Mouse (Mus musculus) neural tube, embryonic 11.5 days (tissue): ENCODE results near the gene Fndc7. TPM values are rescaled to one million over a fixed set of nuclear protein-coding genes. Genes with fewer than 3 reads are reported as not detected.

ENCODE experiments used
- ATAC-seq: fragments of 200-750 bp; cut with Nextera tagmentation; 2 replicates; pipeline ENCODE4 v1.8.0; 2017; ENCODE audit warnings: moderate number of reproducible peaks, mild to moderate bottlenecking, moderate TSS enrichment, moderate library complexity; ENCODE audit not compliant: insufficient read depth, low FRiP score, low TSS enrichment
- DNase-seq: peaks from one replicate; pipeline ENCODE4 v3.0.0-alpha.2; 2015; ENCODE audit warnings: low spot score
- H3K27ac ChIP-seq: fragments of 300-500 bp; sonication (generic); 2 replicates; pipeline ENCODE4 v1.5.1; 2014; ENCODE audit warnings: low read depth, mild to moderate bottlenecking, low read length
- H3K27me3 ChIP-seq: fragments of 300-500 bp; sonication (generic); 2 replicates; pipeline ENCODE4 v1.6.1; 2014; ENCODE audit warnings: mild to moderate bottlenecking, low read length, mixed read lengths; ENCODE audit not compliant: control insufficient read depth, insufficient read depth
- H3K36me3 ChIP-seq: fragments of 300-500 bp; sonication (generic); 2 replicates; pipeline ENCODE4 v1.6.1; 2014; ENCODE audit warnings: mild to moderate bottlenecking, low read length, moderate library complexity, mixed read lengths; ENCODE audit not compliant: control insufficient read depth, insufficient read depth
- H3K4me1 ChIP-seq: fragments of 300-500 bp; sonication (generic); 2 replicates; pipeline ENCODE4 v1.6.1; 2014; ENCODE audit warnings: low read length, mixed read lengths; ENCODE audit not compliant: control insufficient read depth, insufficient read depth
- H3K4me2 ChIP-seq: fragments of 300-500 bp; sonication (generic); 2 replicates; pipeline ENCODE4 v1.6.1; 2014; ENCODE audit warnings: low read depth, mild to moderate bottlenecking, moderate library complexity
- H3K4me3 ChIP-seq: fragments of 300-500 bp; sonication (generic); 2 replicates; pipeline ENCODE4 v1.5.1; 2014; ENCODE audit warnings: low read depth, low read length
- H3K9ac ChIP-seq: fragments of 300-500 bp; sonication (generic); 2 replicates; pipeline ENCODE4 v1.6.1; 2014; ENCODE audit warnings: mild to moderate bottlenecking, low read length
- H3K9me3 ChIP-seq: fragments of 300-500 bp; sonication (generic); 2 replicates; pipeline ENCODE4 v1.6.1; 2016; ENCODE audit warnings: low read length; ENCODE audit not compliant: control insufficient read depth
- WGBS: fragments of 180-500 bp; shearing (Covaris S2); extraction: QIAGEN DNeasy Blood & Tissue Kit; methylation state at CpG from one replicate; pipeline ENCODE4 v1.1.7; 2014; 5-methylcytosine and 5-hydroxymethylcytosine counted together
- polyA plus RNA-seq: library from polyadenylated mRNA; unstranded; fragments of >200 nt; fragmentation: Nextera tagmentation; extraction: Ambion mirVana; gene quantifications from 2 replicates; pipeline ENCODE4 v1.2.1, GENCODE M21; 2014

Gene Fndc7
- polyA plus RNA-seq, 1 experiment from 2014 or later, result not detected

DNA sequence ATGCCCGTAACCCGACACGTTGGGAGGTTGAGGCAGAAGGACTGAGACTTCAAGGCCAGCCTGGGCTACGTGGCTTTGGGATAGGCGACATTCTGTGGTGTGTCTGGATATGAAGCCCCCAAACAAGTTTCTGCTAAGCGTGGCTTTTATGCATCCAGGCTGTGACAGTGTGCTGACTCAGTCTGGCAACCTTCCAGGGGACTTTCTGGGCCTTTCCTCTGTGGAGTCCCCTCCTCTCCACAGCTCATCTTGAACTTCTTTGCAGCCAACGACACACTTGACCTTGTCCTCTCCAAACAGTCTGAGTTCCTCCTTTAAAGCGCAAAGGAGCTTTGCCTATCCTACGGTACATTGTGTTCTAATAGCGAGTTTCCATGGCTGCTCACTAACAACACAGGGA lies 33.9 kb downstream of the Fndc7 start:
- Histone ChIP-seq H3K9ac (no peak overlapping the region), H3K4me1 (peaks cover 3% of the 10 kb centered on the region), H3K9me3 (no peaks in the 10 kb centered on the region), H3K4me2 (no peak overlapping the region), H3K27ac (no peak overlapping the region), H3K4me3 (no peak overlapping the region), H3K27me3 (no peaks in the 10 kb centered on the region), H3K36me3 (no peaks in the 10 kb centered on the region)
- WGBS, result 83% methylated on average over 10 of the region's 10 CpGs
- ATAC-seq (no peak), DNase-seq (no peak)

DNA sequence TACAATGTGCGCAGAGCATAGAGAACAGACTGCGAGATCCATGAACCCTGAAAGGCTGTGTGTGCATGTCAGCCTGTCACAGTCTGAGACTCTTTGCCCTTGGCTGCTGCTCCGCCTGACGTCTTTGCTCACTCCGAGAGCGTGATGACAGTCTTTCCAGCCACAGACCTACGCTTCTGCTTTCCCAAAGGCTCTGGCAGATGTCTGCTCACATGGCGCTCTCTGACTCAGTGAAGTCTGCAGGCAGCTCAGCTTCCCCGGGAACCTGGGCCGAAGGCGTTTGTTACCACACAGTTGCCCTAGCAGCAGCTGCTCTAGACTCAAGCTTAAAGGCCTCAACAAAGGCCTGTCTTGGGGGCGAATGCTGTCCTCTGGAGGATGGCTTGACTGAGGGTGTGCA lies 34.4 kb downstream of the Fndc7 start:
- H3K27ac ChIP-seq, result no peak overlapping the region
- H3K4me3 ChIP-seq, result no peak overlapping the region
- ATAC-seq, result no peak

GRCm38 (mm10) chr3:108853266-108853665 lies 36.5 kb downstream of the Fndc7 start:
- H3K27ac ChIP-seq, result no peak overlapping the region
- H3K4me3 ChIP-seq, result no peak overlapping the region
- no peak overlapping the region for H3K9ac ChIP-seq
- no peak overlapping the region for H3K4me2 ChIP-seq
- no peaks in the 10 kb centered on the region for H3K36me3 ChIP-seq
- WGBS, result 82% methylated on average over 1 of the region's 1 CpGs
- ATAC-seq (no peak), DNase-seq (no peak)
- peaks cover 2% of the 10 kb centered on the region for H3K4me1 ChIP-seq
- no peaks in the 10 kb centered on the region for H3K27me3 ChIP-seq
- H3K9me3 ChIP-seq, result no peaks in the 10 kb centered on the region

More for the DNA sequence above, 34.4 kb downstream of the Fndc7 start:
- no peak for DNase-seq
- Histone ChIP-seq H3K4me2 (no peak overlapping the region), H3K9me3 (no peaks in the 10 kb centered on the region), H3K4me1 (peaks cover 3% of the 10 kb centered on the region), H3K27me3 (no peaks in the 10 kb centered on the region), H3K36me3 (no peaks in the 10 kb centered on the region), H3K9ac (no peak overlapping the region)
- WGBS, result 59% methylated on average over 12 of the region's 12 CpGs

- H3K9me3 ChIP-seq, result no peaks in the 10 kb centered on the region
- 67% methylated on average over 6 of the region's 6 CpGs for WGBS
- no peak overlapping the region for H3K4me3 ChIP-seq
- H3K27ac ChIP-seq, result no peak overlapping the region
- no peaks in the 10 kb centered on the region for H3K4me1 ChIP-seq
- no peak overlapping the region for H3K4me2 ChIP-seq
- ATAC-seq (no peak), DNase-seq (no peak)
- no peaks in the 10 kb centered on the region for H3K27me3 ChIP-seq
- no peaks in the 10 kb centered on the region for H3K36me3 ChIP-seq
- H3K9ac ChIP-seq, result no peak overlapping the region
These were observed 37.7 kb downstream of the Fndc7 start for GRCm38 (mm10) chr3:108851996-108852697.

- no peak for ATAC-seq
- Histone ChIP-seq H3K36me3 (no peaks in the 10 kb centered on the region), H3K4me1 (no peaks in the 10 kb centered on the region), H3K4me2 (no peak overlapping the region), H3K4me3 (no peak overlapping the region), H3K9ac (no peak overlapping the region), H3K27ac (no peak overlapping the region), H3K27me3 (no peaks in the 10 kb centered on the region), H3K9me3 (no peaks in the 10 kb centered on the region)
- WGBS, result 80% methylated on average over 3 of the region's 3 CpGs
- no peak for DNase-seq
These were observed 38.3 kb downstream of the Fndc7 start for GRCm38 (mm10) chr3:108851554-108851953.

GRCm38 (mm10) chr3:108851075-108851474 lies 38.7 kb downstream of the Fndc7 start:
- H3K9me3 ChIP-seq, result no peaks in the 10 kb centered on the region
- 93% methylated on average over 2 of the region's 2 CpGs for WGBS
- H3K27ac ChIP-seq, result no peak overlapping the region
- H3K36me3 ChIP-seq, result no peaks in the 10 kb centered on the region
- H3K4me2 ChIP-seq, result no peak overlapping the region
- H3K4me3 ChIP-seq, result no peak overlapping the region
- H3K27me3 ChIP-seq, result no peaks in the 10 kb centered on the region
- no peak overlapping the region for H3K9ac ChIP-seq
- DNase-seq (no peak), ATAC-seq (no peak)
- H3K4me1 ChIP-seq, result no peaks in the 10 kb centered on the region

GRCm38 (mm10) chr3:108850506-108850905 lies 39.3 kb downstream of the Fndc7 start:
- H3K27me3 ChIP-seq, result no peaks in the 10 kb centered on the region
- DNase-seq (no peak), ATAC-seq (no peak)
- no peak overlapping the region for H3K4me2 ChIP-seq
- H3K4me1 ChIP-seq, result no peaks in the 10 kb centered on the region
- H3K9me3 ChIP-seq, result no peaks in the 10 kb centered on the region
- H3K4me3 ChIP-seq, result no peak overlapping the region
- H3K9ac ChIP-seq, result no peak overlapping the region
- H3K36me3 ChIP-seq, result no peaks in the 10 kb centered on the region
- no peak overlapping the region for H3K27ac ChIP-seq
- WGBS, result 61% methylated on average over 3 of the region's 3 CpGs

DNA sequence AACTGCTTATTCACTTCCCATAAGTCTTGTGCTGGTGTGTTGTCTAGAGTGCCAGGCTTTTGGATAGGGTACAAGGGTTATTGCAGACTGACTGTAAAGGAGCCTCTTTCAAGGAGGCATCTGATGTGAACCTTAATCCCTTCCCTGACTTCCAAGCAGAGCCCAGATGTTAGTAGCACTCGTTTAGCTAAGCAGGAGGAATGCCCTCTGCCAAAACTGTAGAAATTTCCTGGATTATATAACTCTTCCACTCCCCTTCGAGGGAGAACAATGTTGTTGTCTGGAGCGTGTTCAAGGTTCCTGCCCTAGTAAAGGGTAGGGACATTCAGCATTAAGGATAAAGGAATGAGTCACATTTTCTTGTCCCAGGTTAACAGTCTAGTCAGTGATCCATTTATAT lies 43.2 kb downstream of the Fndc7 start:
- no peaks in the 10 kb centered on the region for H3K9me3 ChIP-seq
- WGBS, result 84% methylated on average over 3 of the region's 3 CpGs

DNA sequence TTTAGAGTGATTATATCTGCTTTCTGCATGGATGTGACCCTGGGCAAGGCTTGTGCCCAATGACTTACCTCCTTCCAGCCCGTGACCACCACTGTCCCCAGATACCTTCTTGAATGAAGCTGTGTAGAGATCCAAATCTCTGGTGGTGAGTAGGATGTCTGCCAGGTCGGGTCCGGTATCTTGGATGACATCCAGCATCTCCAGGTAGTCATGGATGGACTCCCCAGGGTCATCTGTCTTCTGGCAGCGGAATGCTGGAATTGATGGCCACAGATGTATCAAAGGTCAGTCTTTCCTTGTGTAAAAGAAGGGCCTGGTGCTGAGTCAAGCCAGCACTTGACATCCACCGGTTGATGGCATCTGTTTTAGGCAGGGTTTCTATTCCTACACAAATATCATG lies 45.3 kb downstream of the Fndc7 start:
- Histone ChIP-seq H3K27ac (no peak overlapping the region), H3K27me3 (no peaks in the 10 kb centered on the region), H3K9ac (no peak overlapping the region), H3K4me1 (no peaks in the 10 kb centered on the region), H3K4me2 (no peak overlapping the region), H3K9me3 (no peaks in the 10 kb centered on the region), H3K4me3 (no peak overlapping the region), H3K36me3 (no peaks in the 10 kb centered on the region)
- DNase-seq (no peak), ATAC-seq (no peak)
- WGBS, result 81% methylated on average over 5 of the region's 5 CpGs

More for the DNA sequence above, 43.2 kb downstream of the Fndc7 start:
- Histone ChIP-seq H3K9ac (no peak overlapping the region), H3K4me1 (no peaks in the 10 kb centered on the region), H3K4me3 (no peak overlapping the region), H3K27ac (no peak overlapping the region), H3K36me3 (no peaks in the 10 kb centered on the region), H3K4me2 (no peak overlapping the region), H3K27me3 (no peaks in the 10 kb centered on the region)
- no peak for DNase-seq
- ATAC-seq, result no peak
